Mouse (Mus musculus) liver, adult 2 months (tissue): ENCODE data around the gene Rapgef5. TPM values are rescaled to one million over a fixed set of nuclear protein-coding genes. Genes with fewer than 3 reads are reported as not detected.

Source experiments
- DNase-seq: peaks from one replicate; pipeline ENCODE4 v3.0.0-alpha.2; 2011; ENCODE audit warnings: low read depth, low spot score; ENCODE audit errors: extremely low read depth
- H3K27ac ChIP-seq: fragments of 200-500 bp; replicated peaks from 2 replicates; pipeline ENCODE4 v1.5.1; 2012; ENCODE audit warnings: low read depth, mild to moderate bottlenecking, control low read depth, inconsistent platforms, low read length; ENCODE audit not compliant: insufficient read depth
- H3K27me3 ChIP-seq: fragments of 200-500 bp; 2 replicates; pipeline ENCODE4 v1.6.1; 2012; ENCODE audit warnings: mild to moderate bottlenecking, moderate library complexity, low read length, inconsistent platforms; ENCODE audit not compliant: control insufficient read depth, insufficient read depth
- H3K36me3 ChIP-seq: fragments of 200-500 bp; 2 replicates; pipeline ENCODE4 v1.6.1; 2012; ENCODE audit warnings: low read length, inconsistent platforms; ENCODE audit not compliant: control insufficient read depth, insufficient read depth
- H3K4me1 ChIP-seq: fragments of 200-500 bp; 2 replicates; pipeline ENCODE4 v1.6.1; 2011; ENCODE audit warnings: low read length; ENCODE audit not compliant: control insufficient read depth, insufficient read depth
- H3K4me3 ChIP-seq: fragments of 200-500 bp; 2 replicates; pipeline ENCODE4 v1.5.1; 2011; ENCODE audit warnings: low read depth, mild to moderate bottlenecking, control low read depth, low read length, moderate library complexity; ENCODE audit not compliant: insufficient read depth
- H3K79me2 ChIP-seq: fragments of 200-500 bp; 2 replicates; pipeline ENCODE4 v1.6.1; 2012; ENCODE audit warnings: inconsistent platforms, mild to moderate bottlenecking, low read length, moderate library complexity; ENCODE audit not compliant: control insufficient read depth, insufficient read depth
- H3K9ac ChIP-seq: fragments of 200-500 bp; 2 replicates; pipeline ENCODE4 v1.6.1; 2012; ENCODE audit warnings: low read depth, mild to moderate bottlenecking, control low read depth, inconsistent platforms, low read length
- CTCF ChIP-seq: fragments of 200-500 bp; IDR thresholded peaks from 2 replicates; pipeline ENCODE4 v1.5.1; 2011; ENCODE audit warnings: low read depth, low read length, control low read depth
- POLR2A ChIP-seq: fragments of 200-500 bp; IDR thresholded peaks from 2 replicates; pipeline ENCODE4 v1.6.1; 2011; ENCODE audit warnings: low read length, control low read depth; ENCODE audit not compliant: insufficient read depth; ENCODE audit errors: extremely low read depth
- WGBS: fragments of 180-500 bp; shearing (Covaris S2); methylation state at CpG from one replicate; pipeline ENCODE4 v1.1.7; 2018; 5-methylcytosine and 5-hydroxymethylcytosine counted together
- polyA plus RNA-seq: library from polyadenylated mRNA; depleted of rRNA; stranded (reverse); fragments of >200 nt; gene quantifications from 2 replicates; pipeline ENCODE4 v1.2.3, GENCODE M21; 2012
- total RNA-seq: library from RNA; depleted of rRNA; stranded (reverse); fragments of >200 nt; gene quantifications from 2 replicates; pipeline ENCODE4 v1.2.3, GENCODE M21; 2014

Rapgef5 gene
- total and polyA plus RNA-seq, 2 experiments: 2.1 to 13.3 TPM

- H3K36me3 ChIP-seq: no peaks in the 10 kb centered on the region
- H3K79me2 ChIP-seq: no peaks in the 10 kb centered on the region
- H3K27ac ChIP-seq: no peak overlapping the region
- DNase-seq: no peak
- 77% methylated on average over 9 of the region's 9 CpGs for WGBS
- no peak overlapping the region for H3K9ac ChIP-seq
- H3K4me3 ChIP-seq: no peak overlapping the region
- H3K27me3 ChIP-seq: 0 out of 2 replicates have a peak, but pooled peaks cover 4% of the 10 kb centered on the region
- TF ChIP-seq CTCF (no peak), POLR2A (no peak)
- no peaks in the 10 kb centered on the region for H3K4me1 ChIP-seq
These were observed 8.2 kb downstream of the Rapgef5 start for GRCm38 (mm10) chr12:117524311-117525013.

GRCm38 (mm10) chr12:117527889-117528288 is 11.6 kb downstream of the Rapgef5 start:
- Histone ChIP-seq H3K4me3 (no peak overlapping the region), H3K4me1 (no peaks in the 10 kb centered on the region), H3K27me3 (0 out of 2 replicates have a peak, but pooled peaks cover 2% of the 10 kb centered on the region), H3K36me3 (no peaks in the 10 kb centered on the region), H3K9ac (no peak overlapping the region), H3K79me2 (no peaks in the 10 kb centered on the region), H3K27ac (no peak overlapping the region)
- TF ChIP-seq CTCF (no peak), POLR2A (no peak)
- WGBS: 92% methylated on average over 3 of the region's 3 CpGs
- no peak for DNase-seq

GRCm38 (mm10) chr12:117528509-117529145 is 12.3 kb downstream of the Rapgef5 start:
- H3K9ac ChIP-seq: no peak overlapping the region
- H3K79me2 ChIP-seq: no peaks in the 10 kb centered on the region
- 78% methylated on average over 4 of the region's 4 CpGs for WGBS
- no peak for TF ChIP-seq CTCF
- no peak for TF ChIP-seq POLR2A
- no peaks in the 10 kb centered on the region for H3K36me3 ChIP-seq
- H3K27ac ChIP-seq: no peak overlapping the region
- H3K27me3 ChIP-seq: peaks cover 2% of the 10 kb centered on the region; the same call in 1 of the 2 replicates
- no peak for DNase-seq
- no peak overlapping the region for H3K4me3 ChIP-seq
- no peaks in the 10 kb centered on the region for H3K4me1 ChIP-seq

- H3K27ac ChIP-seq: no peak overlapping the region
- no peaks in the 10 kb centered on the region for H3K79me2 ChIP-seq
- 92% methylated on average over 4 of the region's 4 CpGs for WGBS
- H3K4me1 ChIP-seq: peaks cover 2% of the 10 kb centered on the region; the same call in 1 of the 2 replicates
- H3K4me3 ChIP-seq: no peak overlapping the region
- peaks cover 14% of the 10 kb centered on the region for H3K27me3 ChIP-seq
- H3K9ac ChIP-seq: no peak overlapping the region
- no peaks in the 10 kb centered on the region for H3K36me3 ChIP-seq
- DNase-seq: no peak
- TF ChIP-seq CTCF (no peak), POLR2A (no peak)
These were observed 14.8 kb downstream of the Rapgef5 start for GRCm38 (mm10) chr12:117531106-117531505.

- peaks cover 14% of the 10 kb centered on the region for H3K27me3 ChIP-seq
- no peak for DNase-seq
- H3K4me3 ChIP-seq: peak overlapping the region; percentile 56; the same call in 1 of the 2 replicates
- H3K79me2 ChIP-seq: no peaks in the 10 kb centered on the region
- 0 out of 2 replicates have a peak overlapping the region, but pooled peaks have one; percentile 50 for H3K9ac ChIP-seq
- H3K27ac ChIP-seq: no peak overlapping the region
- TF ChIP-seq POLR2A: no peak
- no peak for TF ChIP-seq CTCF
- peaks cover 2% of the 10 kb centered on the region; the same call in 1 of the 2 replicates for H3K4me1 ChIP-seq
- no peaks in the 10 kb centered on the region for H3K36me3 ChIP-seq
- WGBS: 6% methylated on average over 64 of the region's 64 CpGs
These were observed 17.2 kb downstream of the Rapgef5 start for GRCm38 (mm10) chr12:117533176-117534086.
